Mouse (Mus musculus) 416B (cell line): ENCODE data around the gene Gm8267.
"Not testable (repeated sequence)": the region's sequence is repeated elsewhere in the genome, so short reads cannot be mapped to it uniquely, and the experiment has no call there.

ENCODE experiments used
- DNase-seq: peaks from one replicate; pipeline ENCODE4 v3.0.0; 2011; ENCODE audit warnings: low read depth

Gm8267 gene

DNA sequence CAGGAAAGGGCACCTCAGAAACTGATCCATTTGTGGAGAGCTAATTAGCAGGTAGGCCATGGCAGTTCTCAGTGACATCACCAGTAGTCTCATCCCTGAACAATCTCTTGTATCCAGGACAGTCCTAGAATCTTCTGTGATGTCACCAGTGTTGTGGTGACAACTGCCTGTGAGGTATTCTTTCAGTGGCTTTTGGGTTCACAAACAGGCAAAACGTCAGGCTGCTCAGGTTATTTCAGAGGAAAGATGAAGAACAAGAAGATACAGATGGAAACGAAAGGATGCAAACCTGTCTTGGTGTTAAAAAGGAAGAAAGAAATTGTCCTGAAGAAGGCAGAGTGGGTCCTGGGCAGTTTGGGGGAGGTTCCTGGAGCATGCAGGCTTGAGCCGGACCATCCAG lies at the start of gene Gm8267:
Gm8267 (minus strand) TSS at position 101 of the 400 bp plus-strand sequence.
- no peak for DNase-seq

DNA sequence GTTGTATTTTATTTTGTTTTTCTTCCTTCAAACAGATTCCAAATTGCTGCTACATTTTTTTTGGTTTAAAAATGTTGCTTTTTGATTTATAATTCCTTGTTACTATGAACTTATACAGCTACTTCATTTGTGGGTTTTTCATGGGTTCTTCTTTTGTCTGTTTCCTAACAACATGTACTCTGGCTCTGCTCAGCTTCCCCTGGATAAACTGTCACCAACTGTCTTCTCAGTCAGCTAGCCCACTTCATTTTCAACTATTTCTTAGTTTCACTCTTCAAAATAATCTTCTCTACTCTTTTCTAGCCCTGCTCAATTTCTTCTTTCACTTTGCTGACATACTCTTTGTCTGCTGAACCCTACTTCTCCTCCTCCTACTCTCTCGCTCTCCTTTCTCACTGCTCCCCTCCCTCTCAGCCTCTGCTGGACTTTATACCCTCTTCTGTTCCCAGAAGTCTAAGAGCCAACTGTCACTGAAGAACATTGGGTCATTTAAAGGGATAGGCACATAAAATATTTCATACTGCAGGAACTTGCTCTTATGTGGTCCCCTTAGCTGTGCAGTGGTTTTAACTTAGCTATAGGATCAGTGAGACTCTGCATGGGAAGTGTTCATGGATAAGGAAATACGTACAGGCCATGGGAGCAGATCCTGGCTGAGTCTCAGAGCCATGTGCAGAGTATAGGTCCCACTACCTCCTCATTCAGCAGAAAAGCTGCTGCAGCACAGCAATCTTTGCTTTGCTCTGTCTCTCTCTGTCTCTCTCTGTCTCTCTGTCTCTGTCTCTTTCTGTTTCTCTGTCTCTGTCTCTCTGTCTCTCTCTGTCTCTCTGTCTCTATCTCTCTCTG lies 39.6 kb upstream of the Gm8267 start:
- not testable (repeated sequence) for DNase-seq

DNA sequence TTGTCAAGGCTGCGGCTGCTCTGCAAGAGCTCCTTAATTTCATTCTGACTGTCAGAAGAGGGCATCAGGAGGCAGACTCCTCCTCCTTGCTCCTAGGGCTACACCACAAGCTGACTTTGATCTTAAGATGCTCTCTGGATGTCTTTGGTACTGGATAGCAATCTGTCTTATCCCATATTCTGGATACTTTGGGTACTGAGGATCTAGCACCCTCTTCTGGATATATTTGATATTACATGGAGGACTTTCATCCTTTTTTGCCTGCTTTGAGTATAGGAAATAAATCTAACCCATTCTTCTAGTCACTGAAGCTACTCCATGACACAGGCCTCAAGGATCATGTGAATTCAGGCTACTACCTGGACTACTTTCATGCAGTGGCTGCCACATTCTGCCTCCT lies 7.4 kb downstream of the Gm8267 start:
- not testable (repeated sequence) for DNase-seq

DNA sequence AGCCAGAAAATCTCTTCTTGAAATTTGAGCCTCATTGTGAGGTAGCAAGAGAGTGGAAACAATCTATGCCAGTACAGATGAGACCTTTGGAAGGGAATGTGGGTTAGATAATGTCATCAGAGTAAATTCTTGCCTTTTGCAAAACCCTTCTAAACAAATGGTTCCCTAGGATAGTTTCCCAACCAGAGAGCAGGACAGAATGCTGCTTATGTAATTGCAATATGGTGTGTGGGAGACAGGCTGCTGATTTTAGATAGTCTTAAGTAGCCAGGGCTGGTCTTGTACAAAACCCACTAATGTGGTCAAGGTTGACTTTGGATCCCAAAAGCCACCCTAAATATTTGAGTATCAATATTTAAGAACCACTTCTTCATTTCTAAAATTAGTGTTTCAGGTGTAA lies 19.4 kb downstream of the Gm8267 start:
- not testable (repeated sequence) for DNase-seq

DNA sequence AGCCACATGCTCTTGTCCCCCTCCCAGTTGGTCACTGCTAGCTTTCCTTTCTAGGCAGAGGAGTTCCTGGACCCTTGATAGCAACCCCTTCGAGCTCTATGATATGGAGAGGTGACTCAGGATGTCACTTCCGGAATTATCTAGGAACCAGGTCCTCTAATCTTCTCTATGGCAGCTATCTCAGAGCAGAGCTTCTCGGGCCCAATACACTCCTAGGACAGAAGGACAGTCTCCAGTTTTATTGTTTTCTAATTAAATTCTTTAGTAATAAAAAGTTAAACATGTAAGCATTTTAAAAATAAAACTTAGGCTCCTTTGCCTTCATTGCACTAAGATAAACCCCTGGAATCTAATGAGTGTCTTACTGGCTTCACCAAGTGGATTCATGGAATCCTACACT lies 43.8 kb downstream of the Gm8267 start, which contains the start of gene Gm8257:
Gm8257 (minus strand) TSS at position 101 of the 400 bp plus-strand sequence.
- DNase-seq, result not testable (repeated sequence)
